Mouse (Mus musculus): ENCODE data around the gene Mras. TPM values are rescaled to one million over a fixed set of nuclear protein-coding genes. Genes with fewer than 3 reads are reported as not detected.
A peak's percentile ranks its signal among the peaks of the same experiment; 100 is the strongest.

Mras gene
- polyA plus RNA-seq, 1 experiment from 2014 or later, result 55.2 TPM

- no peak overlapping the region for H3K9ac ChIP-seq
- no peak overlapping the region for H3K27ac ChIP-seq
- H3K9me3 ChIP-seq, result no peaks in the 10 kb centered on the region
- peaks cover 3% of the 10 kb centered on the region; the same call in 1 of the 2 replicates for H3K27me3 ChIP-seq
- no peak for ATAC-seq (ENCODE audit: low FRiP score)
- H3K4me3 ChIP-seq, result no peak overlapping the region
- WGBS, result 40% methylated on average over 12 of the region's 12 CpGs
- H3K36me3 ChIP-seq, result no peaks in the 10 kb centered on the region
- H3K4me1 ChIP-seq (replicated peaks), result no peaks in the 10 kb centered on the region
- H3K4me2 ChIP-seq, result no peak overlapping the region
These were observed 21.5 kb upstream of the Mras start for GRCm38 (mm10) chr9:99458529-99459208.

GRCm38 (mm10) chr9:99454211-99454610 lies 17.0 kb upstream of the Mras start:
- no peaks in the 10 kb centered on the region for H3K36me3 ChIP-seq
- no peak overlapping the region for H3K4me3 ChIP-seq
- WGBS, result 86% methylated on average over 4 of the region's 4 CpGs
- H3K4me2 ChIP-seq, result no peak overlapping the region
- ATAC-seq (ENCODE audit: low FRiP score), result no peak
- H3K9ac ChIP-seq, result no peak overlapping the region
- H3K4me1 ChIP-seq (replicated peaks), result peaks cover 8% of the 10 kb centered on the region; the same call in 1 of the 2 replicates
- no peak overlapping the region for H3K27ac ChIP-seq
- H3K27me3 ChIP-seq, result peaks cover 25% of the 10 kb centered on the region; the same call in 1 of the 2 replicates
- no peaks in the 10 kb centered on the region for H3K9me3 ChIP-seq

GRCm38 (mm10) chr9:99451161-99451560 lies 14.0 kb upstream of the Mras start, which contains the start of gene Nme9:
TSS of gene Nme9 (plus strand) at chr9:99451475.
- Histone ChIP-seq H3K9ac (no peak within 1 kb of the TSS), H3K4me2 (peak within 1 kb of the TSS; percentile 23; the same call in 1 of the 2 replicates), H3K27me3 (peaks cover 21% of the 10 kb centered on the region; the same call in 1 of the 2 replicates), H3K4me3 (no peak within 1 kb of the TSS), H3K9me3 (no peaks in the 10 kb centered on the region), H3K4me1 (replicated peaks) (peaks cover 8% of the 10 kb centered on the region; the same call in 1 of the 2 replicates), H3K27ac (no peak within 1 kb of the TSS), H3K36me3 (no peaks in the 10 kb centered on the region)
- no peak for ATAC-seq (ENCODE audit: low FRiP score)
- WGBS, result 9% methylated on average over 14 of the region's 14 CpGs

GRCm38 (mm10) chr9:99449886-99450647 lies 12.9 kb upstream of the Mras start:
- WGBS, result 45% methylated on average over 9 of the region's 9 CpGs
- Histone ChIP-seq H3K9ac (no peak overlapping the region), H3K36me3 (no peaks in the 10 kb centered on the region), H3K4me3 (no peak overlapping the region), H3K9me3 (no peaks in the 10 kb centered on the region), H3K4me2 (no peak overlapping the region), H3K27ac (no peak overlapping the region), H3K27me3 (peaks cover 21% of the 10 kb centered on the region; the same call in 1 of the 2 replicates), H3K4me1 (replicated peaks) (peaks cover 10% of the 10 kb centered on the region)
- ATAC-seq (ENCODE audit: low FRiP score), result no peak

GRCm38 (mm10) chr9:99447323-99447722 lies 10.1 kb upstream of the Mras start:
- Histone ChIP-seq H3K27me3 (peaks cover 16% of the 10 kb centered on the region; the same call in 1 of the 2 replicates), H3K36me3 (no peaks in the 10 kb centered on the region), H3K4me3 (no peak overlapping the region), H3K27ac (no peak overlapping the region), H3K9ac (no peak overlapping the region), H3K4me2 (no peak overlapping the region), H3K4me1 (replicated peaks) (peaks cover 16% of the 10 kb centered on the region), H3K9me3 (no peaks in the 10 kb centered on the region)
- 83% methylated on average over 3 of the region's 3 CpGs for WGBS
- ATAC-seq (ENCODE audit: low FRiP score), result no peak

- Histone ChIP-seq H3K9me3 (no peaks in the 10 kb centered on the region), H3K4me1 (replicated peaks) (peaks cover 11% of the 10 kb centered on the region), H3K4me3 (no peak overlapping the region), H3K9ac (no peak overlapping the region), H3K27me3 (peaks cover 7% of the 10 kb centered on the region; the same call in 1 of the 2 replicates), H3K4me2 (no peak overlapping the region), H3K36me3 (no peaks in the 10 kb centered on the region), H3K27ac (no peak overlapping the region)
- ATAC-seq (ENCODE audit: low FRiP score), result no peak
These were observed 9.1 kb upstream of the Mras start for GRCm38 (mm10) chr9:99446259-99446658.

- Histone ChIP-seq H3K27ac (no peak overlapping the region), H3K4me3 (no peak overlapping the region), H3K36me3 (no peaks in the 10 kb centered on the region), H3K9ac (no peak overlapping the region), H3K4me1 (replicated peaks) (peaks cover 8% of the 10 kb centered on the region), H3K9me3 (no peaks in the 10 kb centered on the region), H3K27me3 (no peaks in the 10 kb centered on the region), H3K4me2 (no peak overlapping the region)
- peak; percentile 60 for ATAC-seq (ENCODE audit: low FRiP score)
- WGBS, result 32% methylated on average over 8 of the region's 8 CpGs
These were observed 7.5 kb upstream of the Mras start for GRCm38 (mm10) chr9:99444590-99445178.

GRCm38 (mm10) chr9:99441647-99442433 lies 4.7 kb upstream of the Mras start:
- Histone ChIP-seq H3K4me3 (no peak overlapping the region), H3K4me1 (replicated peaks) (peaks cover 18% of the 10 kb centered on the region), H3K9ac (no peak overlapping the region), H3K27me3 (peaks cover 23% of the 10 kb centered on the region), H3K9me3 (no peaks in the 10 kb centered on the region), H3K36me3 (no peaks in the 10 kb centered on the region), H3K27ac (no peak overlapping the region), H3K4me2 (no peak overlapping the region)
- ATAC-seq (ENCODE audit: low FRiP score), result peak; percentile 53; the same call in 1 of the 2 replicates
- 95% methylated on average over 4 of the region's 4 CpGs for WGBS

- Histone ChIP-seq H3K4me2 (no peak overlapping the region), H3K9me3 (no peaks in the 10 kb centered on the region), H3K27me3 (peaks cover 23% of the 10 kb centered on the region), H3K4me3 (no peak overlapping the region), H3K4me1 (replicated peaks) (peaks cover 18% of the 10 kb centered on the region), H3K9ac (no peak overlapping the region), H3K36me3 (no peaks in the 10 kb centered on the region), H3K27ac (no peak overlapping the region)
- 74% methylated on average over 5 of the region's 5 CpGs for WGBS
- no peak for ATAC-seq (ENCODE audit: low FRiP score)
These were observed 3.8 kb upstream of the Mras start for GRCm38 (mm10) chr9:99440941-99441340.

- no peak overlapping the region for H3K27ac ChIP-seq
- H3K27me3 ChIP-seq, result peaks cover 23% of the 10 kb centered on the region
- no peaks in the 10 kb centered on the region for H3K36me3 ChIP-seq
- peaks cover 28% of the 10 kb centered on the region for H3K4me1 ChIP-seq (replicated peaks)
- no peak for ATAC-seq (ENCODE audit: low FRiP score)
- no peak overlapping the region for H3K9ac ChIP-seq
- no peak overlapping the region for H3K4me3 ChIP-seq
- no peaks in the 10 kb centered on the region for H3K9me3 ChIP-seq
- H3K4me2 ChIP-seq, result no peak overlapping the region
- 73% methylated on average over 8 of the region's 8 CpGs for WGBS
These were observed 1.9 kb upstream of the Mras start for GRCm38 (mm10) chr9:99439064-99439463.

GRCm38 (mm10) chr9:99437781-99438565 lies 792 bp upstream of the Mras start:
- peaks cover 23% of the 10 kb centered on the region for H3K27me3 ChIP-seq
- H3K36me3 ChIP-seq, result no peaks in the 10 kb centered on the region
- H3K4me2 ChIP-seq, result no peak overlapping the region
- no peak overlapping the region for H3K4me3 ChIP-seq
- ATAC-seq (ENCODE audit: low FRiP score), result no peak
- peaks cover 39% of the 10 kb centered on the region for H3K4me1 ChIP-seq (replicated peaks)
- 82% methylated on average over 12 of the region's 12 CpGs for WGBS
- H3K9ac ChIP-seq, result no peak overlapping the region
- H3K27ac ChIP-seq, result no peak overlapping the region
- H3K9me3 ChIP-seq, result no peaks in the 10 kb centered on the region

Measured in hindbrain, embryonic 13.5 days (tissue).